28 mouse cellular contexts compared by ENCODE assay signal in the genomic region with DNA sequence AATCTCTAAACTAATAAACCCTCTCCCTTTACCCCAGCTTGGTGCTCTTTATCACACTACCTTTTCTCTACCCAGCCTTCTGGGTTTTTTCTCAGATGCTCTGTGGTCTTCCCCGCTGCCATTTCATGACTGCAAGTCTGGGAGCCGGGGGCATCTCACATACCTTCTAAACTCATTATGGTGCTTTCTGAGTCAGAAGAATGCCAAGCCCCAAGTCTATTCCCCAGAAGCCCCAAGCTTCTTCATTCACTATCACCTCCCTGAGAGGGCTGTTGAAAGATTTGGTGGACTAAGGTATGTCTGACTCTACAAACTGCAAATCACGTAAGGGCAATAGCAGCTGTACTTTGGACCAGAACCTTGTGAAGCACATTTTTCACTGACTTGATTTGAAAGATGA. TPM values are rescaled to one million over a fixed set of nuclear protein-coding genes. Genes with fewer than 3 reads are reported as not detected.
"Had no signal": no experiment of that assay in that cellular context is flagged by ENCODE, and none has a peak within 500 bp of the region (broad histone marks: within the 10 kb centered on the region; RNA-seq: fewer than 3 reads in every experiment).

No protein-coding gene starts in this region.

- DNase-seq: cerebellum, adult 18-20 months; cerebellum, adult 2 months; cerebellum, adult 8-10 months; cerebellum, adult 9-10 months; cerebellum, adult 9-11 months; cerebellum, postnatal 10 days; cerebellum, postnatal 14 days; cerebellum, postnatal 25 days; cerebellum, postnatal 36 days; embryo, embryonic 11 days; forebrain, postnatal 0 days; gastrocnemius, adult 2 months; gastrocnemius, postnatal 10 days; gastrocnemius, postnatal 14 days; gastrocnemius, postnatal 25 days; gastrocnemius, postnatal 36 days; heart, adult 18-20 months; heart, adult 2 months had no signal

- H3K27ac ChIP-seq: embryonic facial prominence, embryonic 10.5 days; embryonic facial prominence, embryonic 12.5 days; embryonic facial prominence, embryonic 13.5 days; embryonic facial prominence, embryonic 15.5 days; forebrain, embryonic 10.5 days; forebrain, embryonic 12.5 days; forebrain, embryonic 13.5 days; gastrocnemius, adult 2 months; heart, adult 2 months had no signal

- H3K36me3 ChIP-seq: embryonic facial prominence, embryonic 12.5 days; embryonic facial prominence, embryonic 15.5 days; forebrain, embryonic 12.5 days had no signal

- ATAC-seq: forebrain, embryonic 13.5 days; forebrain, embryonic 14.5 days; forebrain, embryonic 16.5 days; forebrain, postnatal 0 days had no signal

- H3K9me3 ChIP-seq: embryonic facial prominence, embryonic 10.5 days; embryonic facial prominence, embryonic 12.5 days; embryonic facial prominence, embryonic 13.5 days; embryonic facial prominence, embryonic 15.5 days; forebrain, embryonic 10.5 days; forebrain, embryonic 12.5 days; forebrain, embryonic 13.5 days had no signal

- H3K4me2 ChIP-seq: embryonic facial prominence, embryonic 12.5 days; embryonic facial prominence, embryonic 13.5 days; embryonic facial prominence, embryonic 15.5 days; forebrain, embryonic 12.5 days; forebrain, embryonic 13.5 days had no signal

- H3K27me3 ChIP-seq: embryonic facial prominence, embryonic 12.5 days; embryonic facial prominence, embryonic 13.5 days; embryonic facial prominence, embryonic 15.5 days; forebrain, embryonic 12.5 days; forebrain, embryonic 13.5 days had no signal

- H3K4me3 ChIP-seq: embryonic facial prominence, embryonic 10.5 days; embryonic facial prominence, embryonic 12.5 days; embryonic facial prominence, embryonic 13.5 days; embryonic facial prominence, embryonic 15.5 days; erythroblast, embryonic 14.5 days; forebrain, embryonic 10.5 days; forebrain, embryonic 12.5 days; forebrain, embryonic 13.5 days; gastrocnemius, adult 2 months; heart, adult 2 months had no signal

- H3K9ac ChIP-seq: embryonic facial prominence, embryonic 12.5 days; embryonic facial prominence, embryonic 13.5 days; embryonic facial prominence, embryonic 15.5 days; forebrain, embryonic 12.5 days; forebrain, embryonic 13.5 days; forebrain, postnatal 0 days had no signal

RNA-seq across cellular contexts. Expression of a gene that starts 3.4 kb away (rescaled TPM):
- polyA plus RNA-seq: erythroblast, embryonic 14.5 days had no signal

RNA-seq across cellular contexts. Expression of a gene that starts 30.3 kb away (rescaled TPM):
- polyA plus RNA-seq: erythroblast, embryonic 14.5 days had no signal
